Mouse (Mus musculus): ENCODE measurements around the gene Lrrc17. TPM values are rescaled to one million over a fixed set of nuclear protein-coding genes. Genes with fewer than 3 reads are reported as not detected.

The Lrrc17 gene
- total RNA-seq (2021), result 1 to 10 TPM; 2.0 to 2.2 TPM

DNA sequence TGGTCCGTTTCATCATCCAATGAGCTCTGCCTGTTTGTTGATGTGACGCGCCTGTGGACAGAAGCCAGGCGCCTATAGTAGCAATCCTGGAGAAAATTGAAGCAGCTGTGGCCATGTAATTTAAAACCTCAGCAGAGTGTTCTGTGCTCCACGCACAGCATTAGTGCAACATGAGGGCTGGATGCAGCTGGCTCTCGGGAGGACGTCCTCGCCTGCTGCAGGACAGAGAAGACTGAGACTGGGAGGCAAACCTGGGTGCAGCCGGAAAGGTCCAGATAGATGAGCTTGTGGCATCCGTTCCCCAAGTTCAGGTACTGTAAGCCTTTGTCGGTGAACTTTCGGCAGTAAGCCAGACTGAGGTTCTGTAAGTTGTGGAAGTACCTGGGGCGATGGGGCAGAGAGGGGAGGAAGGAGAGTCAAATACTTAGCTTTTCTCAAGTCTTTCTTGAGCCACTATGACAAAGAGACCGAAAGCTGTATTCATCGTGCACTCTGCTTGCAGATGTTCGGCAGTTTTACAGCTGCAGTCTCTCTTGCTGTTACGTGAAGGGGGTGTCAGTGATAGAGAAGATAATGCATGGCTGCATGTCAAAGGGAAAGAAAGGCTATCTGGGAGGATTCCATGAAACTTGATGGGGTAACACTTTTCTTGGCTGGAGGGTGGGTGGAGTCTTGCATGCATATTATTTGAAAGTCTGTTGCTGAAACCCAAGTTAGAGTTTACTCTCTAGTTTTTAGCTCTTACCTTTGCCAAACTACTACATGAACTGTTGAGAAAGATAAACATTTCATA is at the start of gene Lrrc17:
Lrrc17 (plus strand) TSS at position 151 of the 793 bp plus-strand sequence.
- DNase-seq, result no peak
- intact Hi-C loops (cut with DNase I), result no loop called here

DNA sequence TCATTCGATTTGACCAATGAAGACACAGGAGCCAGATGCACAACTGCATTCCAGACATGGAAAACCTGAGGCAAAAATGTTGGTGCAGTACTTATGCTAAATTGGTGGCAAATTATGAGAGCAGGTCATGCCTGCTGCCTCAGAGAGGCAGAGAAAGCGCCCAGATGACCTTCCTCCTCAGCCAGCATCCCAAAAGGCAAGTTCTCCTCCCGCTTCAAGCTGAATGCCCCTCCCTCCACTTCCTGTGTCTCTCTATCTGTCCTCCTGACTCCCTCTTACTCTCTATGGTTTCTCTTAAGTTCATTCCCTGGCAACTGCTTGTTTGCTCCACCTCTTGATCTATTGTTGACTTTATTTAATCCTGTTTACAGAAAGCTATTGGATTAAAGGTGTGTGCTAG is 48.6 kb upstream of the Lrrc17 start:
- DNase-seq, result no peak
- intact Hi-C loops (cut with DNase I), result no loop called here

DNA sequence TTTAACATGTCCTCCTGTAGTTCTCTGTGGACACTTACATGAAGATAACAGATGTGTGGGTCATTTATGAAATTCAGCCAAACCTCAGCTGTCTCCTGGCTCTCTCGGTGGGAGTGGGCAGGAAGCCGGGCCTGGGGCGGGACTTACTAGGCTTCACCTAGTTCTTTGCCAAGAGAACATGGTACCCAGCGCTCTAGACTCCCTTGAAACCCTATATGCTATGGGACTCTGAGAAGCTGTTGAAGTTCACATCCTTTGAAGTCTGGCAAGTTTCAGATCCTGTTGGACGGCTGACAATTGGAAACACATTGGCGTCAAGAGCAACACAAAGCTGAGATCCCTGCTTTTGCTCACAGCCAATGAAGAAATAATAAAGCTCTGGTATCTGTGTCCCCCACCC is 47.0 kb upstream of the Lrrc17 start:
- DNase-seq, result peak; percentile 64
- intact Hi-C loops (cut with DNase I), result no loop called here

DNA sequence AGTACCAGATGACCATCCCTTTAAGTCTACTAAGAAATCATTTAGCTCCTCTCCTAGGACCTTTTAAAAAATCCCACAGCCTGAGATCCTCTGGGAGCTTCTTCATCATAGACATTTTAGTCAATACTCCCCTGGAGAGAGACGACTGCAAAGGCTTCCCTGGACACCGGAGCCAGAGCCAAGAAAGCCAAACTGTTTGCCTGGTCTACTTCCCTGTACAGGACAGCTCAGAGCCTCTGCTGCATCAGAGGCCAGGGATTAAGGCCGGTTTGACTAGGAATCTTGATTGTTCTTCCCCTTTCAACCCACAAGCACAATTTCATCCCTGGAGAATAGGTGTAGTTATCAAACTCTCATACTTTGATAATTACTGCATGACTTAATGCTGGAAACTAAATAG is 46.5 kb upstream of the Lrrc17 start:
- no peak for DNase-seq
- intact Hi-C loops (cut with DNase I), result no loop called here

DNA sequence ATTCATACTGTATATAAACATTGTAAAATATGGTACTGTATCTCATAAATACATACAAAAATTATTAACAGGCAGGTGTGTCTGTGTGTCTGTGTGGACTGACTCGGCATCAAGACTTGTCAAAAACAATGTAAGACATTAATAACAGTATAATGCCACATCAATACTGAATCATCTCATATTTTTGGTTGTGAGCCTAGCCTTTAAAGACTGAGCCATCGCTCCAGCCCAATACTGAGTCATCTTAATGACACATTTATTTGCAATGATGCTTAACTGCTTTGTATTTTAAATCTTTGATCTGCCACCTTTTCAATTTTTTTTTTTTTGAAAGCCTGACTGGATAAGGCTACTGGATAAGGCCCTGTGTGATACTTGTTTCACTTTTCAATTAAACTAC is 44.9 kb upstream of the Lrrc17 start:
- intact Hi-C loops (cut with DNase I), result no loop called here
- DNase-seq, result no peak

DNA sequence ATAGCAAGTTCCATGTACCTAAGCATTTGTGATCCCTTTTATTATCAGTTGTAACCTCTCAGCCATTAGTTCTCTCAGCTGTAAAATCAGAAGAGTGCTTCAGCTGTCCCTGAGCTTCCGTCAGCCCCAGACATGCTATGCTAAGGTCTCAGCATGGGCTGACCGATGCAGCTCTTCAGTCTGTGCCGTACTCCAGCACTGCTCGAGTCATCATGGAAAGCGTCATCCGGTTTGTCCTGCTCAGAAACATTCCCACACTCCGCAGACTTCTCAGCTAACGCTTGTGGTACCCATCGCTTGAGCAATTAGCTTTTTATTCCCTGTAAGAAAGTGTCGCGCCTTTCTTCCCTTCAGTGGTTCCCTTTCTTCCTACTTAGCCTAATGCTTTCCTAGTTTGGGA is 44.4 kb upstream of the Lrrc17 start:
- DNase-seq, result no peak
- intact Hi-C loops (cut with DNase I), result no loop called here

DNA sequence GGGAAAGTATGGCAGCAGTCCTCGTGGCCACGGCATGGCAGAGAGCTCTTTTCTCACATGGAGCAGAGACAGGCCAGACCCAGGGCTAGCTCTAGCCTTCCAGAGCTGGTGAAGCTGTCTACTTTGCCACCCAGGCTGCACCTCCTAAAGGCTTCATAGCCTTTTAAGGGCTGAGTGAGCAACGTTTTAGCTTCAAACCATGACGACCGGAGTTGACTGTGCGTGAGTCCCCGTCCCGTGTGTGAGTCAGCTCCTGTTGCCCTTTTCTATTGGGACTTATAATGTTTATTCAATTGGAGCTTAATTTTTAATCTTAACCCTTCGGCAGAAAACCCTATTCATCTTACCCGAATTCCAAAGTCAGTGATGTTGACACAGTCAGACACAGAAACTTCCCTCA is 43.2 kb upstream of the Lrrc17 start:
- intact Hi-C loops (cut with DNase I), result no loop called here
- DNase-seq, result no peak

DNA sequence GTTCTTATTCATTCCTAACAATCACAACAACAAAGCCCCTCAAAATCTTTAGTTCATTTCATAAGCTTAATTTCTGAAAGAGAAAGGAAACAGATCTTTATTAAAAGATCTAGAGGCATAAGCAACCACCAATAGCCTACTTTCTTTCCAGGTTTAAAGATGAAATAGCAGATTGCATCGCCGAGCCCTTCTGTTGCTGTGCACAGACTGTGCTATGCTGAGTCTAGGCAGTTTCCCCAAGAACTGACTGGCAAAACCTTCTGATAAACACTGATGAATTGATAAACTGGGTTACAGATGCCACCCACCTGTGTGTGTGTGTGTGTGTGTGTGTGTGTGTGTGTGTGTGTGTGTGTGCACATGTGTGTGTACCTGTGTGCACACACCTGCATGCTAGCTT is 42.4 kb upstream of the Lrrc17 start:
- DNase-seq, result no peak
- intact Hi-C loops (cut with DNase I), result no loop called here

DNA sequence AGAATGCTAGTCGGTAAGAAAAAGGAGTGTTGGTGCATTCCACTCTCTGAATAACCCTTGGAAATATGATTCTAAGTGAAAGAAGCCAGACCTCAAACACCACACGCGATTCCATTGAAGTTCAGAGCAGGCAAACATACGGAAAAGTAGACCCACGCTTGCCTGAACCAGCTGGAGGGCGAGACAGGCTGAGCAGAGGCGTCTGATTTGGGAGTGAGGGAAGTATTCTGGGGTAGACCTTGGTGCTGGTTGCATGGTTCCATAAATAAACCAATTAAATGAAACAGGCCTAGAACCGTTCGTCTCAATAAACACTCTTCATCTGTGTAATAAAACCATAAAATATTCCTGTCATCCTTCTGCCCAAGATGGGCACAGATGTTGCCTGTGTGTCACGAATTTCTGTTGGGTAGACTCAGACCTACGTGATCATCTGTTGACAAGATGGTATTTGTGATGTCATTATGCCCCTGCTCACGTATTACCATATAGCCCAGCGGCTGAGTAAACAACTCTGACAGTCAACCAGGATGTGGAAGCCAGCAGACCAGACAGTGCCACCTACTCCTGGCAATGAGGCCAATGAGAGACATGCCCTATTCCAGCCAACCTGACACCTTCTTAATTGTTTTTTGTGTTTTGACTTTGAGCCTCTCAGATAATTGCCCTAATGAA is 40.3 kb upstream of the Lrrc17 start:
- intact Hi-C loops (cut with DNase I), result no loop called here
- DNase-seq, result no peak

DNA sequence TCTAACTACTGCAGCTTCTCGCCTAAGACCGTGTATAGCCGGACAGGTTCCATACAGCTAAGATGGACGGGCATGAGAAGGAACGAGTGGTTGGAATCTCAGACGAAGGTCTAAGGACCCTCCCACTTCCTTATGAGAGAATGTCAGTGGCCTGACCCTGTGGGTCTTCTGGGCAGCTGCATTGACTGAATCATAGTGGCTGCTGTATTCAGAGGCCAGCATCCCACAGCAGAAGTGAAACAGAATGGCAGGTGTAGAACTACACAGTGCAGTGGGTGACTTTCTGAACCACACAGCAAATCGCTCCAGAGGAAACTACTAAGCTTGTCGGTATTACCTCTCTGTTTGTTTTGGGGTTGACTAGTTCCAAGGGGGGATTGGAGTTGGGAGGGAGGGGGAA is 38.2 kb upstream of the Lrrc17 start:
- intact Hi-C loops (cut with DNase I), result no loop called here
- DNase-seq, result no peak

DNA sequence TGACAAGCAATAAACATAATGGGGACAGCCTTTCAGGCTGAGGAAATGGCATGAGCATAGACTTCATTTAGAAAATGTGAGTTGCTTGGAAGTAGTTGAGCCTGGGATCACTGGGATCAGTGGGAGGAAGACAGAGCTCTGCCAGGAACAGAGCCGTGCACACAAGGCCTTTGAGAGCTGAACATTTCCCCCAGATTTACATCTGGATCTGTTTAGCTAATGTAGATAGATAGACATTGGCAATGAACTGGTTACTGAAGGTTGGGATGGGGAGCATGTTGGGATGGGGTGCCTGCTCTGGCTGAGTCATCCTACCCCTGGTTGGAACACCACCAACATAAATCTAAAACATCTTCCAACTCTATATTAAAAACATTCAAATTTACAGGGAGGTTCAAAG is 36.5 kb upstream of the Lrrc17 start:
- DNase-seq, result no peak
- intact Hi-C loops (cut with DNase I), result no loop called here

DNA sequence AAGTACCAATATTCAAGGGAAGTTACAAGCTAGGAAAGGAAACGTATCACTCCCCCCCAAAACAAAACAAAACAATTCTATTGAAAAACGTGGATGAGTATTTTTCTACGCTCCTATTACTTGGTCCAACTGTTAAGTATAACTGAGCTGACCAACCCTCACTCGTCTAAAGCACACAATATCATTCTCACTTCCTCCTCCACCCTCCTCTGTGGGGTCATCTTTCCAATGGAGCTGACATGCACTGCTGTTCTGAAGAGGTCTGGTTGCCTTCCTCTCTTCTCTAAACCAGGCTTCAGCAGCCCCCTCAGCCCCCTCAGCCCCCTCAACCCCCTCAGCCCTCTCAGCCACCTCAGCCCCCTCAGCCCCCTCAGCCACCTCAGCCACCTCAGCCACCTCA is 33.6 kb upstream of the Lrrc17 start:
- no peak for DNase-seq
- intact Hi-C loops (cut with DNase I), result no loop called here

DNA sequence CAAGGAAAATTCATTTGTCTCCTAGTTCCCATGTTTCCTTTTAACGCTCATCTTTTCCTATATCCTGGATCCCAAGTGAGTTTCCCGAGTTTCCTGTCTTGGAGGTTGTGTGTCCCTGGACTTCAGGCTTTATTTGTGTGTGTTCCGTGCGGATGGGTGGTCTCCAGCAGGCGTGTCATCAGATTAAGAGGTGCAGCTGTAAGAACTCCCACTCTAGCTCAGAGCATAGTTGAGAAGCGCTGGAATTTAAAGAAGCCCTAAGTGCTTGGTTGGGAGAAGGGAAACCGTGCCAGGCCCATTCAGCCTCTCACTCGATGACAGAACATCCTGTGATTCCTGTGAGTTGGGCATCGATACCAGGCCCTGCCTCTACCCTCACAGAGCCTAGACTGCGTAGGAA is 30.0 kb upstream of the Lrrc17 start:
- intact Hi-C loops (cut with DNase I), result no loop called here
- DNase-seq, result no peak

DNA sequence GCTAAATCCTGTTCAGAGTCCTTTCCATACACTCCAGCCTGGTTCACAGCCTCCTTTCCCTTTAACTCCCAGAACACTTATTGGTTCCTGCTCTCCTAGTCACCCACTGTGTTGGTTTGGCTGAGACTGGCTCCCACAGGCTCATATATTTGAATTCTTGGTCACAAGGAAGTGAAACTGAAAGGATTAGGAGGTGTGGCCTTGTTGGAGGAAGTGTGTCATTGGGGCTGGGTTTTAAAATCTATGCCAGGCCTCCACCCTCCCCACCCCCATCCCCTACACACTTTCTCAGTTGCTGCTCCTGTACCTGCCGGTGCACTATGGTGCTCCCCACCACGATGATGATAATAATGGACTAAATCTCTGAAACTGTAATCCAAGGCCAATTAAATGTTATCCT is 25.8 kb upstream of the Lrrc17 start:
- intact Hi-C loops (cut with DNase I), result no loop called here

DNA sequence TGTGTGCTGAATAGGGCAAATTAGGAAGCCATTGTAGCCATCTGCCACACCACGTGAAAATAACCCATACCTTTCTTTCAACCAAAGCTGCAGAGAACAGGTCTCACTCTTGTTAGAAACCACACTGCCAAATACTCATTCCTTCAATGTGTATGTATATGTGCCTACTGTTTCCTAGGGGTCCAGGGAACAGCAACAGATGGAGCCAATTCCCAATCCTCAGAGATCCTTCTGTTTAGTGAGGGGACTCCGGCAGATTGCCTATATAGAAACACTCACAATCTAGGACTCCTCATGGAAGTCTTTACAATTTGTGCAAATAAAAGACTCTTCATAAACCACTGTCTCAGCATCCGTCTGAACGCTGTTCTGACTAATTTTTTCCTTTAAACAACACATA is 25.2 kb upstream of the Lrrc17 start:
- intact Hi-C loops (cut with DNase I), result no loop called here
- DNase-seq, result no peak

More for the DNA sequence above, 25.8 kb upstream of the Lrrc17 start:
- DNase-seq, result no peak

DNA sequence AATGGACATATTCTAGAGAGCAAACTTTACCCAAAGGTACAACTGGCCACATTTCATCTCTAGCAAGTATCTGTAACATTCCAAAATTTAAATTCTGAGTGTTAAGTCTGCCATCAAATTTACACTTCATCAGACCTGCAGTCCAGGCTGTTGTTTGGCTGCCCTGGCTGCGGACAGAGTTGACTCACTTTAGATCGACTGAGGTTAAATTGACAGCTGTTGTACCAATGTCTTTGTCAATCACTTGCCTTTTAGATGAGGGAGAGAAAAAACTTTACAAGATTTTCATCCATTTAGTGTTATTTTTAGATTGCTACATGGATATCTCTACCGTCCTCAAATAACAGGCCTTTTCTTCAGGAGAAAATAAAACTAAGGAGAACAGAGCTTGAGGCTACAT is 24.2 kb upstream of the Lrrc17 start:
- intact Hi-C loops (cut with DNase I), result no loop called here
- DNase-seq, result no peak

DNA sequence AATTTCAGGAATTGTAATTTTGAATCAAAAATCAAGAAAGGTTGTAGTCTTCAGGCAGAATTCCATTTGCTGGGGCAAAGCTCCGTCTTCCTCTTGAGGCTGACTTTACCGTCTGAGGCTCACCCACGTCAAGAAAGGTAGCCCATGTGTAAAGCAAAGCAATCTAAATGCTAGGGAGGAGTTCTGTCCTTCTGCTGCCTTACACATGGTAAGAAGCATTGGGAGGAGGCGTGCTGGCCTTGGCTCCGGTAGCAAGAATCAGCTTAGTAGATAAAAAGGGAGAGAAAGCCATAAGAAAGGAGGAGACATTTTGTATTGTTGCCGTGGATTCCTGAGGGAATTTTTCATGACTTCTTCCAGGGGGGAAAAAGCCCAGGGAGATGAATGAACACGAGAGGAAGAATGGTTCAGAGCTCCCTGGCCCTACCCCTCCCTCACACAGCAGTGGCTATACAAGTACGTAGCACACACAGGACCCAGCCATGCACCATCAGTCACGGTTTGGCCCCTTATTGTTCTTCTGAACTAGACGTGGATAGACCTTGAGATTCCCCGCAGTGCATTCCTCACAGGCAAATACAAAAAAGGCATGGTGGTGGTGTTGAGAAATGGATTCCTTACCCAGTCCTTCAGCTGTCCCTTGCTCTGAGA is 16.4 kb upstream of the Lrrc17 start:
- intact Hi-C loops (cut with DNase I), result no loop called here

DNA sequence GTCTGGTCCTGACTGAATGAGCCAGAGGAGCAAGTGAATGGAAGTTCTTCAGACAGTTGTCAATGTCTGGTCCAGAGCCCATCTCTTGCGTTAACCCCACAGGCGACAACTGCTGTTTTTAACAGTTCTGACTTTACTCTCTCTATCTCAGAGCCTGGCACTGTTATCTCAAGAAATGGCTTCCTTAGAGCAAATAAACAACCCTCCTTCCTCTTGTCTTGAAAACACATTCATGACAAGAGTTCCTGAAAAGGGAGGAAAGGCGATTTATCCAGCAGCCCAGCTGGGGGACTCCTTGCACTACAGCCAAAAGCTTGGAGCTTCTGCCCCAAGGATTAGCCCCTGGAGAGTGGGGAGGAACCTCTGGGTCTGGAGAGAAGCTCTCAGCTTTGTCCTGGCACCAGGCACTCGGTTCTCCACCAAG is 15.9 kb upstream of the Lrrc17 start:
- intact Hi-C loops (cut with DNase I), result no loop called here
- no peak for DNase-seq

More for the DNA sequence above, 16.4 kb upstream of the Lrrc17 start:
- DNase-seq, result no peak

DNA sequence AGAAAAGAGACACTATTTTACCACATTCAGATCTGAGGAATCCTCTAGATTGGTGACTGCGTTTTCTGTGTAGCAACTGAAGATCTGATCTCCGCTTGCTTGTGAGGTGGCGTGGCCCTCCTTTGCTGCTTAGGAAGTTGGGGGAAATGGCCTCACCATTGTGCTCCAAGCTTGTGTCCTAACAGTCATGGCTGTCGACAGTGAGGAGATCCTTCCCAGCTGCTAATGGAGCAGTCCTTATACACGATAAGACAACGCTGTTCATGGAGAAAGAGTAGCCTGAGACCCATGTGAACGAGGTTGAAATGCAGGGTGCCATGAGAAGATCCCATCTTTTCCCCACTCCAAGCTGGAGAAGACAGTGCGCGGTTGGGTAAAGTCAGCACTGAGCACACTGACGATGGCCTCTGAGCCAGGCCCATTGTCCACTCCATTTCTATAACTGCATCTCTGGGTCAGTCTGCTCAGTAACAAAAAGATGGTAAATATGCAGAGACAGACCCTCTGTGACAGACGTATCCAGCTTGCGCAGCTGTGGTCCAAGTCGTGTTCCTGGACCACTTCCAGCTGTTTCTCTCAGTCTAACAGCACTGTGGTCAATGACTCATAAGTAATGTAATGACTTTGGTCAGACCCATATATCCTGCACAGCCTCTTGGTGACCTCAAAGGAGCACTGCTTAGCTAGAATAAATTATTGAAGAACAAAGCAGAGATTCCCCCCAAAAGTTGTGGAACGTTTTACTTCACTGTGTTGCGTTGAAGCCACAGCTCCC is 15.1 kb upstream of the Lrrc17 start:
- no peak for DNase-seq
- intact Hi-C loops (cut with DNase I), result no loop called here

DNA sequence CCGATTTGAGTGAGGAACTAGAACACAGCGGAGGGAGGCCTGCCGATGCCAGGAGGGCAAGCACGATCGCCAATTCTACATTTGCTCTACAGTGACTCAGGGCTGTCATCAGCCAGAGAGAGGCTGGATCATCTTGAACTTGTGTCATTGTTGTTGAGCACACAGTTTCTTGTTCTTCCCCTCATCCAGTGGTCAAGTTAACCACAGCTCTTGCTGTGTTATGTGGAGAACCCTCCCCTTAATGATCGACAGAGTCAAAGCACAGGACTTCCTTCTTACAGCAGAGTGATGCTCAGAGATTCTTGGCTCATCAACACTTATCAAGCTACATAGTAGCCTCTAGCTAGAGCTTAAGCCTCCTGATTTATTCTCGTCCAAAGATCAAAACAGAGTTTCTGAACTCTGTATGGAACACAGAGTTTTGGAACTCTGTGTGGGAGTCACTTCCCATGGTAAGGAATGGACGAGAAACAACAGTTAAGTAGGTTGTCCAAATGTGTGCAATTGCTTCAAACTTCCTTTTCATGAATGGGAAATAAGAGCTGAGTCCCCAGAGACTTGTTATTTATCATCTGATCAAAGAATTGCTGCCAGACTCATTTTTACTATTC is 14.1 kb upstream of the Lrrc17 start:
- DNase-seq, result no peak
- intact Hi-C loops (cut with DNase I), result no loop called here

DNA sequence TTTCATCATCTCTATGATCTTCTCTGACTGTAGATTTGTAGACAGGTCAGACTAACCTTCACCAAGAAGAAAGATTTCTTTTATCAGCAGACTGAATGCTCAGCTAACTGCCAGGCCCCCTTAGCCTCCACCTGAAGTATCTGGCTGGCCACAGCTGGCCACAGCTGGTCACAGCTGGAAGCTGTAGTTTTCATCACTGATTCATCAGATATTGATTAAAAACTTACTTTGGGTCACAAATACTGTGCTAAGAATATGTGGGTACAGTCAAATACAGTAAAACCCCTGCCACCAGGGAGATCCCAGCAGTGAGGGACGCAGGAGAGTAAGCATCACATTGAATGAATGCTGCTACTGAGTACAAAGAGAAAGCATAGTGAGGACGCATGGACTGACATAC is 11.2 kb upstream of the Lrrc17 start:
- no peak for DNase-seq
- intact Hi-C loops (cut with DNase I), result no loop called here
